In the genomic region with DNA sequence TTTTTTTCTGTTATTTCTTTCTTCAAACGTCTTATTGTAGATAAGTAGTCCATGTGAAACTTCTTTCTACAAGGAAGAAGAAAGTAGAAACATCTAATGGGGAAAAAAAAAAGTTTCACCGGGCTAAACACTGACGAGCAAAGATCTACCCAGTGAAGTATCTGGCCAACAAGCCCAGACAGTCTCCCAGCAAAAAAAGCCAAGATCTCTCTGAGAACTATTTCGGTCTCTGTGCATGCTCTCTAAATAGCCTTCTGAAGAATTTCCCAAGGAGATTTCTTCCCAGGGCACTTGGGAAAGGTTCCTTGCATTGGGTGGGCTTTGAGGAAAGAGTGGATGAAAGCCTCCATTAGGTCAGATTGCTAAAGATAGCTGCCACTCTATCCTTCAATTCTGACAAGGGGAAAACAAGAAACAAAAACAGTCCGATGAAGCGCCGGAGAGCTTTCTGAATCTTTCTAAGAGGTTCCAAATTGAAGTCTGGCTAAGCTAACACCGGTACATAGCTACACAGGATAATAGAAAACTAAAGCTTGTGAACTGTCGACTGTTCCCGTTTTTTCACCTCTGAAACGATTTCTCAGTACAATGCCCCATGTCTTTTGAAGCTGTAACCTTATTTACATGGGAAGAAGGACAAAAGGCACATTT, we compare ENCODE assay signal across 12 mouse cellular contexts.
DNase-seq lines count a peak whose midpoint lies in the region; ATAC-seq and TF ChIP-seq lines count a peak whose summit lies in the region.
"Had no signal": no experiment of that assay in that cellular context is flagged by ENCODE, and none has a peak within 500 bp of the region (broad histone marks: within the 10 kb centered on the region; RNA-seq: fewer than 3 reads in every experiment).

No protein-coding gene starts in this region.

- no peak overlapping the region for H3K27ac ChIP-seq in forebrain, embryonic 13.5 days
- H3K27ac ChIP-seq in forebrain, embryonic 11.5 days (ENCODE audit: low read depth, low read length): no peak overlapping the region
- no peak overlapping the region for H3K27ac ChIP-seq in lung, embryonic 15.5 days
- H3K27ac ChIP-seq in heart, embryonic 14.5 days (replicated peaks in 1 of 2; ENCODE audit: control insufficient read depth in 1 of 2, insufficient read depth in 1 of 2, low read depth in 2 of 2, low read length in 2 of 2): 0 out of 4 replicates have a peak overlapping the region, but pooled peaks of 1 of the 2 experiments have one; percentile 10
- H3K27ac ChIP-seq: limb, embryonic 13.5 days; macrophage had no signal

- 39% methylated on average over 11 of the region's 11 CpGs for WGBS in forebrain, embryonic 13.5 days
- 50% methylated on average over 11 of the region's 11 CpGs for WGBS in forebrain, embryonic 11.5 days
- WGBS in lung, embryonic 15.5 days: 35% methylated on average over 11 of the region's 11 CpGs
- WGBS in lung, adult 2 months: 45% methylated on average over 11 of the region's 11 CpGs
- 12% methylated on average over 11 of the region's 11 CpGs for WGBS in heart, embryonic 14.5 days

- ATAC-seq in forebrain, embryonic 13.5 days: no peak
- no peak for ATAC-seq in forebrain, embryonic 11.5 days (replicated peaks; ENCODE audit: low FRiP score)
- ATAC-seq in lung, embryonic 15.5 days (ENCODE audit: borderline replicate concordance, extremely low read depth, low FRiP score, low TSS enrichment): no peak
- no peak for ATAC-seq in heart, embryonic 14.5 days (ENCODE audit: insufficient number of reproducible peaks, insufficient read depth, low FRiP score, low read depth)

- no peak for TF ChIP-seq CTCF in lung, adult 2 months (IDR thresholded peaks at IDR 0.05; ENCODE audit: insufficient read depth, low read length)

- H3K27me3 ChIP-seq in forebrain, embryonic 13.5 days: no peaks in the 10 kb centered on the region
- H3K27me3 ChIP-seq in forebrain, embryonic 11.5 days (ENCODE audit: control insufficient read depth, insufficient read depth, low read length): no peaks in the 10 kb centered on the region
- no peaks in the 10 kb centered on the region for H3K27me3 ChIP-seq in lung, embryonic 15.5 days
- no peaks in the 10 kb centered on the region for H3K27me3 ChIP-seq in heart, embryonic 14.5 days (ENCODE audit: control insufficient read depth, insufficient read depth, low read length)
- H3K27me3 ChIP-seq: limb, embryonic 13.5 days had no signal

- peaks cover 7% of the 10 kb centered on the region for H3K4me1 ChIP-seq in forebrain, embryonic 13.5 days
- H3K4me1 ChIP-seq in forebrain, embryonic 11.5 days (replicated peaks; ENCODE audit: control insufficient read depth, insufficient read depth, low read length): no peaks in the 10 kb centered on the region
- H3K4me1 ChIP-seq in lung, embryonic 15.5 days: no peaks in the 10 kb centered on the region
- no peaks in the 10 kb centered on the region for H3K4me1 ChIP-seq in lung, adult 2 months (ENCODE audit: control insufficient read depth, insufficient read depth, low read length)
- no peaks in the 10 kb centered on the region for H3K4me1 ChIP-seq in heart, embryonic 14.5 days (ENCODE audit: control insufficient read depth in 2 of 2, insufficient read depth in 2 of 2, low read length in 2 of 2)
- H3K4me1 ChIP-seq: limb, embryonic 13.5 days had no signal

- H3K9me3 ChIP-seq in forebrain, embryonic 13.5 days (replicated peaks): no peaks in the 10 kb centered on the region
- no peaks in the 10 kb centered on the region for H3K9me3 ChIP-seq in forebrain, embryonic 11.5 days (ENCODE audit: control insufficient read depth, low read length)
- H3K9me3 ChIP-seq in lung, embryonic 15.5 days: no peaks in the 10 kb centered on the region
- H3K9me3 ChIP-seq in heart, embryonic 14.5 days (ENCODE audit: control insufficient read depth, low read length): no peaks in the 10 kb centered on the region
- H3K9me3 ChIP-seq: limb, embryonic 13.5 days had no signal

- no peak overlapping the region for H3K9ac ChIP-seq in forebrain, embryonic 13.5 days
- H3K9ac ChIP-seq in forebrain, embryonic 11.5 days (ENCODE audit: low read length): no peak overlapping the region
- H3K9ac ChIP-seq in lung, embryonic 15.5 days: no peak overlapping the region
- peak overlapping the region; percentile 62 for H3K9ac ChIP-seq in heart, embryonic 14.5 days (ENCODE audit: low read length)
- H3K9ac ChIP-seq: limb, embryonic 13.5 days had no signal

- no peak for DNase-seq in forebrain, embryonic 11.5 days (ENCODE audit: low spot score)
- no peak for DNase-seq in lung, adult 2 months
- DNase-seq in right cerebral cortex, postnatal 25 days: peak; percentile 14
- DNase-seq in layer of hippocampus, adult 18-20 months (ENCODE audit: low spot score in 2 of 2): no peak
- no peak for DNase-seq in spleen, postnatal 14 days (ENCODE audit: low spot score in 2 of 2)
- DNase-seq: adrenal gland, adult 2 months; cerebellum, adult 18-20 months had no signal

- H3K4me3 ChIP-seq in forebrain, embryonic 13.5 days: no peak overlapping the region
- no peak overlapping the region for H3K4me3 ChIP-seq in forebrain, embryonic 11.5 days (ENCODE audit: low read depth, low read length)
- H3K4me3 ChIP-seq in lung, embryonic 15.5 days: no peak overlapping the region
- H3K4me3 ChIP-seq in lung, adult 2 months (replicated peaks; ENCODE audit: extremely low read depth, low read depth, low read length): no peak overlapping the region
- H3K4me3 ChIP-seq in heart, embryonic 14.5 days (ENCODE audit: control insufficient read depth in 1 of 2, insufficient read depth in 1 of 2, low read depth in 1 of 2, low read length in 2 of 2): peak overlapping the region; percentile 32 to 33; a peak in 3 of 4 replicates
- H3K4me3 ChIP-seq: limb, embryonic 13.5 days had no signal

- H3K4me2 ChIP-seq in forebrain, embryonic 13.5 days: peak overlapping the region; percentile 23
- H3K4me2 ChIP-seq in forebrain, embryonic 11.5 days (ENCODE audit: low read depth, low read length, severe bottlenecking): no peak overlapping the region
- H3K4me2 ChIP-seq in lung, embryonic 15.5 days: peak overlapping the region; percentile 9; the same call in 1 of the 2 replicates
- peak overlapping the region; percentile 59 for H3K4me2 ChIP-seq in heart, embryonic 14.5 days (ENCODE audit: low read length)
- H3K4me2 ChIP-seq: limb, embryonic 13.5 days had no signal

- TF ChIP-seq POLR2A in lung, adult 2 months (IDR thresholded peaks at IDR 0.05; ENCODE audit: borderline replicate concordance, extremely low read depth, low read depth, low read length): no peak

- H3K36me3 ChIP-seq in forebrain, embryonic 13.5 days (ENCODE audit: poor library complexity, severe bottlenecking): no peaks in the 10 kb centered on the region
- H3K36me3 ChIP-seq in forebrain, embryonic 11.5 days (ENCODE audit: control insufficient read depth, insufficient read depth, low read length): no peaks in the 10 kb centered on the region
- no peaks in the 10 kb centered on the region for H3K36me3 ChIP-seq in lung, embryonic 15.5 days
- H3K36me3 ChIP-seq in heart, embryonic 14.5 days (ENCODE audit: control insufficient read depth, insufficient read depth, low read length): no peaks in the 10 kb centered on the region
- H3K36me3 ChIP-seq: limb, embryonic 13.5 days had no signal

Comparison
In these comparisons a context has a peak if more than half of its experiments do, and no peak if none do; other contexts are left out.
1. H3K4me3 ChIP-seq: peak in heart, embryonic 14.5 days (2 of 2); none in forebrain, embryonic 13.5 days (single experiment), forebrain, embryonic 11.5 days (single experiment), lung, embryonic 15.5 days (single experiment) and lung, adult 2 months (single experiment).